Mouse (Mus musculus): ENCODE data around the gene Hoxd4. TPM values are rescaled to one million over a fixed set of nuclear protein-coding genes. Genes with fewer than 3 reads are reported as not detected.
A peak's percentile ranks its signal among the peaks of the same experiment; 100 is the strongest.

The Hoxd4 gene
- polyA plus RNA-seq, 1 experiment: 2.9 TPM

DNA sequence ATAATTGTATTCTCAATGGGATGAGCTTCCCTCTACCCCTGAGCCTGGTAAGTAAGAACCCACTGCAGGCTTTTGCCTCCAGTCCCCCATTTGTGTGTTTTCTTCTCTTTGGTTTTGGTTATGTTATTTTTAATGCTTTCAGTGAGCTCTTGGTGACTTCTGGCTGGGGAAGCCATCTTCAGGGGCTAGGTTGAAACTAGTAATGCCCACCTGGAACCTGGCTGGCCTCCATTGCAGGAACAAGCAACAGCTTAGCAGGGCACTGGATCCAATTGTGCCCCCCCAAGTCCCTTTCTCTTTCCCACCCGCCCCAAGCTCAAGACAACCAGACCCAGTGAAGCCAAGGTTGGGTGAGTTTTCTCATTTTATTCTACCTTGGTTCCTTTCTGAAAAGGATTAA, 16.3 kb upstream of the Hoxd4 start:
- peaks cover 91% of the 10 kb centered on the region for H3K27me3 ChIP-seq (ENCODE audit: control insufficient read depth, insufficient read depth, low read length)
- peaks cover 5% of the 10 kb centered on the region for H3K4me1 ChIP-seq (ENCODE audit: control insufficient read depth, insufficient read depth, insufficient read length, low read length)
- 16% methylated on average over 1 of the region's 1 CpGs for WGBS
- no peak overlapping the region for H3K27ac ChIP-seq (ENCODE audit: insufficient read depth, low read depth, low read length)
- H3K4me3 ChIP-seq (ENCODE audit: low read depth, low read length): no peak overlapping the region
- TF ChIP-seq POLR2A (IDR thresholded peaks at IDR 0.05; ENCODE audit: low read depth, low read length): no peak
- TF ChIP-seq CTCF (IDR thresholded peaks at IDR 0.05; ENCODE audit: extremely low read depth, insufficient read length, insufficient replicate concordance, low read depth, low read length): no peak
- H3K36me3 ChIP-seq (ENCODE audit: control insufficient read depth, insufficient read depth, low read length): no peaks in the 10 kb centered on the region

DNA sequence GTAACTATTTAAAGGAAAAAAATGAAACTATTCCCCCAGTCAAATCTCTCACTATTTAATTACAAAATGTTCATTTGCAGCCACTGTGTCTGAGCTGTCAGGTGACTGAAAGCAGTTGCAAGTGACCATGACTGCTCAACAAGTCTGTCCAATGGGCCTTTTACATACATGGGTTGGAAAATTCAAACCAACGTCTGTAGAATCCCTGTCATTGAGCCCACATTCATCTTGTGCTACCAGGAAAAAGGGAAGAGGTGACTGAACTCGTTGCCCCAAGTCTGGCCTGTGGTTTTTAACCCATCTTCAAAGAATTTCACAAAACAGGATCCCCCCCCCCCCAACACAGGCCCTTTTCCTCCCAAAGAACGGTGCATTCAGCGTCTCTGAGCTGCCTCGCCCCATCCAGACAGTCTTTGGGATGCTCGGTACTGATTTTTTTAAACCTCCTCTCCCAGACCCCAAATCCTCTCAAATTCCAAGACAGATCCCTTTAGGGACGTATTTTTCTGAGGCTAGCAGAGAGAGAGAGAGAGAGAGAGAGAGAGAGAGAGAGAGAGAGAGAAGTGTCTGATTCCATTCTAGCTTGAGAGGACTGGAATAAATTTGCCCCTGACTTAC, 15.8 kb upstream of the Hoxd4 start:
- Histone ChIP-seq H3K27ac (ENCODE audit: insufficient read depth, low read depth, low read length) (no peak overlapping the region), H3K4me3 (ENCODE audit: low read depth, low read length) (no peak overlapping the region), H3K4me1 (ENCODE audit: control insufficient read depth, insufficient read depth, insufficient read length, low read length) (peaks cover 5% of the 10 kb centered on the region), H3K27me3 (ENCODE audit: control insufficient read depth, insufficient read depth, low read length) (peaks cover 94% of the 10 kb centered on the region), H3K36me3 (ENCODE audit: control insufficient read depth, insufficient read depth, low read length) (no peaks in the 10 kb centered on the region)
- WGBS: 15% methylated on average over 7 of the region's 7 CpGs
- TF ChIP-seq POLR2A (IDR thresholded peaks at IDR 0.05; ENCODE audit: low read depth, low read length) (no peak), CTCF (IDR thresholded peaks at IDR 0.05; ENCODE audit: extremely low read depth, insufficient read length, insufficient replicate concordance, low read depth, low read length) (no peak)

DNA sequence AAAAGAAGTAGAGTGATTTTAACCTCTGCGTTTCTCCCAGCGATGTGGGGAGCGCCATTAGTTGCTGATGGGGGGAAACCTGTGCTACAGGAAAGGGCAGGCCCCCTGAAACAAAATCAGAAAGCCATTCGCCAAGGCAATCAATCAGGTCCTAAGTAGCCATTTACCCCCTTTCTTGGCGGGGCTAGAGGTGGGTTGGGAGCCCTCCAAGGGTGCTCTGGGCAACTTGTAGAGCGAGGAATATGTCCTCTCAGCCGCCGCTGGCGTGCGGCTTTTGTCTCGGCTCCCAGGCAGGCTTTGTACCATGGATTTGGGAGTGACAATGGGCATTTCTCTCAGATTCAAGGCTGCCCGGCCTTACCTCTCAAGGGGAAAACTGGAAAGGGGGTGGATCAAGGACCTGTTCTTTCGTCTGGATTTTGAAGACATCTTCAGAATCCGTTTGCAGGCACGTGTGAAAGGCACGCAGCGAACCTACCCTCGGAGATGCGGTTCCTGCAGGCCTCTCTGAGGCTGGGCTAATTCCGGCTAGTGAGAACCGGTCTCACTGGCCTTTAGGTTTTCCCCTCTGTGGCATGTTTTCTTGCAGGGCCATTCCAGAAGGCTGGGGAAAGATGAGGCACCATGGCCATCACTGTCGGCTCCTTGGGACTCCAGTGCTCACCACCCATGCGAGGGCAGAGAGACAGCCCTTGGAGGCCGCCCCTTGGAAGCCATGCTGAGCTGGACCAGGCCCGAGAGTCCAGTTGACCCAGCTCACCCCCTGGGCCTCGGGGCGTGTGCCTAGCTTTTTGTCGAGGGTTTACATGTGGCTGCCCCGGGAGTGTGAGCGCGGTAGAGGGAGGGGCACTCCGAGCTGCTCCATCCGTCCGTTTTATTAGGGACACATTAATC, 15.0 kb upstream of the Hoxd4 start:
- peaks cover 5% of the 10 kb centered on the region for H3K4me1 ChIP-seq (ENCODE audit: control insufficient read depth, insufficient read depth, insufficient read length, low read length)
- peaks cover 91% of the 10 kb centered on the region for H3K27me3 ChIP-seq (ENCODE audit: control insufficient read depth, insufficient read depth, low read length)
- H3K4me3 ChIP-seq (ENCODE audit: low read depth, low read length): no peak overlapping the region
- no peaks in the 10 kb centered on the region for H3K36me3 ChIP-seq (ENCODE audit: control insufficient read depth, insufficient read depth, low read length)
- H3K27ac ChIP-seq (ENCODE audit: insufficient read depth, low read depth, low read length): no peak overlapping the region
- 7% methylated on average over 34 of the region's 34 CpGs for WGBS
- TF ChIP-seq POLR2A (IDR thresholded peaks at IDR 0.05; ENCODE audit: low read depth, low read length) (no peak), CTCF (IDR thresholded peaks at IDR 0.05; ENCODE audit: extremely low read depth, insufficient read length, insufficient replicate concordance, low read depth, low read length) (no peak)

DNA sequence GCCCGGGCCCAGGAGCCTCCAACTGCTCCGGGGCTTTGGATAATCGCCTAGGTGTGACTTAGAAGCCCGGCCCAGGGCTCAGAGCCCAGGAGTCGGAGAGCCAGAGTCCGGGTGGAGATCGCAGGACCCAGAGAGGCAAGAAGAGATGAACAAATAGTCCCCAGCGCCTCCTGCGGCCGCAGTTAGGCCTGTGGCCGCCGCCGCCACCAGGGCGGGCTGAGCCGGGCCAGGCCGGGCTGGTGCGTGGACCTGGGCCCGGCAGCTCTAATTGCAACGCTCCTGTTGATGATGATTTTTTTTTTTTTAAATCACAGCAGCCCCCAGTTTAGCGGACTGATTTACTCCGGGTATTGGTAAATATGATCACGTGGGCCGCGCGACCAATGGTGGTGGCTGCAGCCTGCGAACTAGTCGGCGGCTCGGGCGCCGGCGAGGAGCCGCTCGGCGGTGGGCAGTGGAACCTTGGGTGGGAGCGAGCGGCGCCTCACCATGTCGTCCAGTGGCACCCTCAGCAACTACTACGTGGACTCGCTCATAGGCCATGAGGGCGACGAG, 14.1 kb upstream of the Hoxd4 start, which contains the start of gene Hoxd9:
Gene Hoxd9 (plus strand): TSS at position 161 of the 555 bp plus-strand sequence.
- Histone ChIP-seq H3K27me3 (ENCODE audit: control insufficient read depth, insufficient read depth, low read length) (peaks cover 86% of the 10 kb centered on the region), H3K27ac (ENCODE audit: insufficient read depth, low read depth, low read length) (no peak within 1 kb of the TSS), H3K4me1 (ENCODE audit: control insufficient read depth, insufficient read depth, insufficient read length, low read length) (peaks cover 5% of the 10 kb centered on the region), H3K4me3 (ENCODE audit: low read depth, low read length) (peak within 1 kb of the TSS; percentile 62), H3K36me3 (ENCODE audit: control insufficient read depth, insufficient read depth, low read length) (no peaks in the 10 kb centered on the region)
- TF ChIP-seq CTCF (IDR thresholded peaks at IDR 0.05; ENCODE audit: extremely low read depth, insufficient read length, insufficient replicate concordance, low read depth, low read length): no peak
- no peak for TF ChIP-seq POLR2A (IDR thresholded peaks at IDR 0.05; ENCODE audit: low read depth, low read length)
- WGBS: 1% methylated on average over 43 of the region's 43 CpGs

DNA sequence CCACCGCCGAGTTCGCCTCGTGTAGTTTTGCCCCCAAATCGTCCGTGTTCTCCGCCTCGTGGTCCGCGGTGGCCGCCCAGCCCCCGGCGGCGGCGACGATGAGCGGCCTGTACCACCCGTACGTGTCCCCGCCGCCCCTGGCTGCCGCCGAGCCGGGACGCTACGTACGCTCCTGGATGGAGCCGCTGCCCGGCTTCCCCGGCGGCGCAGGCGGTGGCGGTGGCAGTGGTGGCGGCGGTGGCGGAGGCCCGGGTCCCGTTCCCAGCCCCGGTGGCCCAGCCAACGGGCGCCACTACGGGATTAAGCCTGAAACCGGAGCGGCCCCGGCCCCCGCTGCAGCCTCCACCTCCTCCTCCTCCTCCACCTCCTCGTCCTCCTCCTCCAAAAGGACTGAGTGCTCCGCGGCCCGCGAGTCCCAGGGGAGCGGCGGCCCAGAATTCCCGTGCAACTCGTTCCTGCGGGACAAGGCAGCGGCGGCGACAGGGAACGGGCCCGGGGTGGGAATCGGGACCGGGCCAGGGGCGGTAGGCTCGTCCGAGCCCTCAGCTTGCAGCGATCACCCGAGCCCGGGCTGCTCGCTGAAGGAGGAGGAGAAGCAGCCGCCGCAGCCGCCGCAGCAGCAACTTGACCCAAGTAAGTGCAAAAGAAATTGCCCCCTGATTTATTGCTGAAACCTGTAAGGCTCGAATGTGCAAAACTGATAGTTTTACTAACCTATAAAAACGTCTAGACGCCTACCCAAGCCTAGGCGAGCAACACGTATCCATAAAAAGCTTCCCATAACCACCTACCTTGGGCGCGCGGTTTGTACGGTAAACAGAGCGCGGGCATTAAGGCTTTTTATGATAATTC, 13.3 kb upstream of the Hoxd4 start:
- Histone ChIP-seq H3K27ac (ENCODE audit: insufficient read depth, low read depth, low read length) (no peak overlapping the region), H3K27me3 (ENCODE audit: control insufficient read depth, insufficient read depth, low read length) (peaks cover 82% of the 10 kb centered on the region), H3K4me1 (ENCODE audit: control insufficient read depth, insufficient read depth, insufficient read length, low read length) (peaks cover 5% of the 10 kb centered on the region), H3K4me3 (ENCODE audit: low read depth, low read length) (peak overlapping the region; percentile 62), H3K36me3 (ENCODE audit: control insufficient read depth, insufficient read depth, low read length) (no peaks in the 10 kb centered on the region)
- WGBS: 3% methylated on average over 83 of the region's 86 CpGs
- no peak for TF ChIP-seq CTCF (IDR thresholded peaks at IDR 0.05; ENCODE audit: extremely low read depth, insufficient read length, insufficient replicate concordance, low read depth, low read length)
- no peak for TF ChIP-seq POLR2A (IDR thresholded peaks at IDR 0.05; ENCODE audit: low read depth, low read length)

DNA sequence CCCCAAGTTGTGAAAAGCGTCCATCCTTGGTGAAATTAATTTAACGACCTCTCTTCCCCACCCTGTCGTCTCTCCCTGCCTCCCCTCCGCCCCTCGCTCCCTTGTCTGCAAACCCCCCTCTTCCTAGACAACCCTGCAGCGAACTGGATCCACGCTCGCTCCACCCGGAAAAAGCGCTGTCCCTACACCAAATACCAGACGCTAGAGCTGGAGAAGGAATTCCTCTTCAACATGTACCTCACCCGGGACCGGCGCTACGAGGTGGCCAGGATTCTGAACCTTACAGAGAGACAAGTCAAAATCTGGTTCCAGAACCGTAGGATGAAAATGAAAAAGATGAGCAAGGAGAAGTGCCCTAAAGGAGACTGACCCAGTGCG, 12.7 kb upstream of the Hoxd4 start:
- H3K27ac ChIP-seq (ENCODE audit: insufficient read depth, low read depth, low read length): no peak overlapping the region
- H3K4me1 ChIP-seq (ENCODE audit: control insufficient read depth, insufficient read depth, insufficient read length, low read length): peaks cover 5% of the 10 kb centered on the region
- H3K36me3 ChIP-seq (ENCODE audit: control insufficient read depth, insufficient read depth, low read length): no peaks in the 10 kb centered on the region
- no peak overlapping the region for H3K4me3 ChIP-seq (ENCODE audit: low read depth, low read length)
- H3K27me3 ChIP-seq (ENCODE audit: control insufficient read depth, insufficient read depth, low read length): peaks cover 82% of the 10 kb centered on the region
- TF ChIP-seq POLR2A (IDR thresholded peaks at IDR 0.05; ENCODE audit: low read depth, low read length) (no peak), CTCF (IDR thresholded peaks at IDR 0.05; ENCODE audit: extremely low read depth, insufficient read length, insufficient replicate concordance, low read depth, low read length) (no peak)
- 9% methylated on average over 17 of the region's 17 CpGs for WGBS
